Mouse (Mus musculus): ENCODE measurements at regions not wholly inside any gene's neighbourhood (a gene's known extent, or its start where the extent isn't known, plus 50 kb on each side); places are given as distances from the start of the nearest gene placed in this dataset.

DNA sequence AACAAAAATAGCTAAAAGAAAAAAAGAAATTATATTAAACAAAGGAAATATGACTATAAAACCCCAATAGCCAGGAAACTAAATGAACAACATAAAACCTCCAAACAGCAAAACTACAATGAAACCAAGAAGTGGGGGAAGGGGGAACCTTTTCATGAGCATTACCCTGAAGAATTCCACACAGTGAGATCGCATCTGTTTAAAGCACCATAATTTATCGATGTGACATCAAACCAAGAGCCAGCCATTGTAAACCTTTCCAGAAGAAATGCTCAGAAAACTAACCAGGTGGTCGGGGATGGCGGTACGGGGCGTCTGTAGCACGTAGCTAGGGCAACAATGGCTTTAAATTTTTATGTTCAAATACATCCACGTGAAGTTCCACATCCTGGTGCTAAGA, 214.8 kb upstream of the Spred2 start:
- no peak for DNase-seq (ENCODE audit: low read depth)
- TF ChIP-seq POLR2A (IDR thresholded peaks at IDR 0.05; ENCODE audit: borderline replicate concordance, extremely low read depth, insufficient read depth, insufficient read length, poor library complexity, severe bottlenecking) (no peak), CTCF (IDR thresholded peaks at IDR 0.05; ENCODE audit: borderline replicate concordance, extremely low read depth, insufficient read depth, insufficient read length) (no peak)

DNA sequence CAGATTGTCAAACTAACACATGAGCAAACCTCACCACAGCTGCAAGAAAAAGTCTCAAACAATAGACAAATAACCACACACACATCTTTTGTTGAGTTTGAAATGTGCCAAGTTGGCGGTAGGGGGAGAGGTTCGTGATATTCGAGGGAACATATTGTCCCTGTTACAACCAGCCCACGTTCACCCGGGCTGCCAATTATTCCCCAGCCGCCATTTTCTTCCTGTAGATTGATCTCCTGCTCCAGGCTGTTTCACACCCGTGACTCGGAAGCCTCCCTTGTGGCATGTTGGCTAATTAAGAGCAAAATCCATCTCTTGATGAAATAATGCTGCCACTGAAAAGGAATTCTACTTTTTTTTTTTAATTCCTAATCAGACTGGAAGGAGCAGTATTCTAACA, 211.1 kb upstream of the Spred2 start:
- TF ChIP-seq CTCF (IDR thresholded peaks at IDR 0.05; ENCODE audit: borderline replicate concordance, extremely low read depth, insufficient read depth, insufficient read length), result no peak
- TF ChIP-seq POLR2A (IDR thresholded peaks at IDR 0.05; ENCODE audit: borderline replicate concordance, extremely low read depth, insufficient read depth, insufficient read length, poor library complexity, severe bottlenecking), result no peak

DNA sequence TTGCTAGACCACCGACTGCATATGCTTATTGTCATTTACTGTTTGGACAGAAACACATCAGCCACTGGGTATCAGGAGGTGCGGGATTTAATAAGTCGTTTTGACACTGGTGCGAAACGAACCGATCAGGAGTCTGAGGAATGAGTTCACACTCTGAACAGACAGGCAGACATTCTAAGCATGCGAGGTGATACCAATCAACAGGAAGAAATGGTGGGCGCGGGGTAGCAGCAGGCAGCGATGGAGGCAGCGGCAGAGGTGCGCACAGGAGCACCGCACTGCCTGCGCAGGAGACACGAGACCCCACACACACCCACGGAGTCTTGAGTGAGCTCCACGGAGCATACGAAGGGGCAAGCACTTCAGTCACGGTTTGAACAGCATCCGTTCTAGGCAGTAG, 210.6 kb upstream of the Spred2 start:
- peak; percentile 69 for DNase-seq (ENCODE audit: low read depth)
- TF ChIP-seq POLR2A (IDR thresholded peaks at IDR 0.05; ENCODE audit: borderline replicate concordance, extremely low read depth, insufficient read depth, insufficient read length, poor library complexity, severe bottlenecking) (no peak), CTCF (IDR thresholded peaks at IDR 0.05; ENCODE audit: borderline replicate concordance, extremely low read depth, insufficient read depth, insufficient read length) (no peak)

More for the DNA sequence above, 211.1 kb upstream of the Spred2 start:
- peak; percentile 86 for DNase-seq (ENCODE audit: low read depth)

DNA sequence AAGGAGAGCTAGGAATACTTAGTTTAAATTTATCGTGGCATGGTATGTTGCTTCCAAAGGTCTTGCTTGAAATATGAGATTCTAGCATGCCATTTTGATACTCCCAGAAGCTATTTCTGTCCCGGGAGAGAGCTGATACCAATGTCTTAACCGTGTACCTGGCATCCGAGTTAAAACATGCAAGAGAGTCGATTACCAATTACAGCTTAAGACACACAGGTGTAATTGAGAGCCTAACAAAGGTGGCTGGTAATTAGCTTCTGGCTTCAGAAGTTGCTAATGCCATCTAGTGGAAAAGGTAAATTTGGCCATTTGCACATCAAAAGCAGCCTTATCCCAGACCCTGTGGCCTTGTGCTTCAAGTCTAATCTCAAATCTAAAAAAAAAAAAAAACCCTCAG, 210.0 kb upstream of the Spred2 start:
- TF ChIP-seq POLR2A (IDR thresholded peaks at IDR 0.05; ENCODE audit: borderline replicate concordance, extremely low read depth, insufficient read depth, insufficient read length, poor library complexity, severe bottlenecking) (no peak), CTCF (IDR thresholded peaks at IDR 0.05; ENCODE audit: borderline replicate concordance, extremely low read depth, insufficient read depth, insufficient read length) (no peak)
- DNase-seq (ENCODE audit: low read depth), result peak; percentile 65

DNA sequence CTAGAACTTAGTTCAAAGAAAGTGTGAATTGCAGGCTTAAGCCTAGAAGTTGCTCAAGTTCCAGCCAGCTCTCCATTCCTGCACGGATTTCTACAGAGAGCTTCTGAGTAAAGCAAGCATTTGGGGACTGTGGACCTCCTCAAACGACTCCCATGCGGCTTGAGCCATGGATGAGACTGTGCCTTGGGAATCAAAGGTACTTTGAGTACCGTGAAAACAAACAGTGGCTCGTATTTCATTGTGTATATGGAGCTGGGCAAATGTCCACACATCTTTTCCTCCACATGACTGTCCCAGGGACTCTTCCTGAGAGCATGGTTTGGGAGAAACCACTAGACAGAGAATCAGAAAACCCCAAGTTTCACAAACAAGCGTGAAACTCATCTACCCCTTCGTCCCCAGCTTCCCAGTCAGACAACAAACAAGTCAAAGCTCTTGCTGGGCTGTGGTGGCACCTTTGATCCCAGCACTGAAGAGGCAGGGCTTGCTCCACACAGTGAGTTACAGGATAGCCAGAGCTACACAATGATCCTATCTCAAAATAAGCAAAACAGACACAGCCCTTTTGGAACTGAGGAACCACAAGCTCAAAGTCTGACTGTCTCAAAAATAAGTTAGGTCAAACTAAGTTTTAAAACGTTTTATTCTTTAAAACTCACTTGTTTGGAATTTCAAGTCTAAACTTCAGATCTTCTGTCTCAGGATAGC, 209.1 kb upstream of the Spred2 start:
- DNase-seq (ENCODE audit: low read depth), result no peak
- TF ChIP-seq CTCF (IDR thresholded peaks at IDR 0.05; ENCODE audit: borderline replicate concordance, extremely low read depth, insufficient read depth, insufficient read length), result no peak
- TF ChIP-seq POLR2A (IDR thresholded peaks at IDR 0.05; ENCODE audit: borderline replicate concordance, extremely low read depth, insufficient read depth, insufficient read length, poor library complexity, severe bottlenecking), result no peak

DNA sequence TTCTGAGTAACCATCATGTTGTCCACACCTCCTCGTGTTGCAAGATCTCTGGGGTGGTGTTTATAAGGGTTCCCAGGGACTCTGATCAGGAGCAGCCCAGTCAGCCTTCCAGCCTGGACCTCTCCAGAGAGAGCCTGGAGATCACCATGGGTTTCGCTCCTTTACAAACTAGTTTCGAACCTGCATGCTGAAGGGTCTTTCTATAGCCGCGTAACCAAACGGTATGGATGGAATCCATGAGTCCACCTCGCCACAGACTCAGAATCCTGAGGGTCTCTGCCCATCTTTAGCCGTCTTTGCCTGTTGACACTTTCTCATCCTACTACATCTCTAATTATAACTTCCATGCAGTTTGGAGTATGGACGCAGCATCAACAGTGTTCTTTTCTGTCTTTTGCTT, 206.0 kb upstream of the Spred2 start:
- no peak for TF ChIP-seq CTCF (IDR thresholded peaks at IDR 0.05; ENCODE audit: borderline replicate concordance, extremely low read depth, insufficient read depth, insufficient read length)
- no peak for TF ChIP-seq POLR2A (IDR thresholded peaks at IDR 0.05; ENCODE audit: borderline replicate concordance, extremely low read depth, insufficient read depth, insufficient read length, poor library complexity, severe bottlenecking)
- no peak for DNase-seq (ENCODE audit: low read depth)

DNA sequence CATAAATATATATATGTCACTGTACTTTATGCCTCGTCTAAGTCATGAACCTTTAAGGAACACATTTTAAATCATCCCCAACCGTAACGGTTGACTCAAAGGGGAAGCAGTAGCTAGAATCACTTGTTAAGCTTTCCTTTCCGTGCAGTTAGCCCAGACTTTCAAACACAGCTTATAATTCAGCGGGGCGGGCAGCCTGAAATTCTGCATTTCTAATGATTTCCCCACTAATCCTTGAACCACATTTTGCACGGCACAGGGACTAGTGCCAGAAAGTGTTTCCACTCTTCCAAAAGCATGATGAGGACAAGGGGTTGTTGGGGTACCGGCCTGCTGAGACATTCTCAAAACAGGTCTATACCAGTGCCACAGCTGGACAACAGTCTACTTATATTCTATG, 195.1 kb upstream of the Spred2 start:
- DNase-seq (ENCODE audit: low read depth), result no peak
- no peak for TF ChIP-seq POLR2A (IDR thresholded peaks at IDR 0.05; ENCODE audit: borderline replicate concordance, extremely low read depth, insufficient read depth, insufficient read length, poor library complexity, severe bottlenecking)
- no peak for TF ChIP-seq CTCF (IDR thresholded peaks at IDR 0.05; ENCODE audit: borderline replicate concordance, extremely low read depth, insufficient read depth, insufficient read length)

DNA sequence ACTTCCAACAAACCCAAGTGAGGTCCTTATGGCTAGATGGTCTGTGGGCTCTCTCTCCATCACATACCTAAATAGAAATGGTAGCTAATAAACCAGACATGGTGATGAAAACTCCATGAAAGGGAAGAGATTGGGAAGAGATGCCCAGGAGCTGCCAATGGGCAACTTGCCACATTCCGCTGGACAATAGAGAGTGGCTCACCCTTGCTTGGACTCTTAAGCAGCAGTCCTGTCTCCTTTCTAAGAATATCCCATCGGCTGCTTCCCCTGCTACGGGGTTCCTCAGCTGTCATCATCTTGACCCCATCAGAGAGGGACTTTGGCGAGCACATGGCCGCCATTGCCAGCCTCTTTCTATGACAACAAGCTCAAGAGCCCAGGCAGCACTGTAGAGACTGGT, 193.4 kb upstream of the Spred2 start:
- DNase-seq (ENCODE audit: low read depth), result no peak
- TF ChIP-seq POLR2A (IDR thresholded peaks at IDR 0.05; ENCODE audit: borderline replicate concordance, extremely low read depth, insufficient read depth, insufficient read length, poor library complexity, severe bottlenecking) (no peak), CTCF (IDR thresholded peaks at IDR 0.05; ENCODE audit: borderline replicate concordance, extremely low read depth, insufficient read depth, insufficient read length) (no peak)

DNA sequence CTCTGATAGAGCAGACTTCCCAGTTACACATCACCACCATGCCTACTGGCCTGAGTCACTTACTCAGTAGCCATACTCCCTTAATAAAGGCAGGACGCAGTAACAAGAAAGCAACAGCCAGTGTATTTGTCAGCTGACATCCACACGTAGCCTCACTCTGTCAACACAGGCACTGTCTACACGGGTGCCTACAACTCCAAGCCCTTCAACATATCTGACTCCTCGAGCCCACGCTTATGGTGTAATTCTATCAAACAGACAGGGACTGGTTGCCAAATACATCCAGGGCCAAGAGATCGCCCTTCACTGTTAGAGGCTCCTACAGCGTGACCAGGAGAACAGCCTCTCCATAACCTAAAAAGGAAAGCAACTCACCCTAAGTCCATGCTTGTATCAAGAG, 188.1 kb upstream of the Spred2 start:
- DNase-seq (ENCODE audit: low read depth), result no peak
- TF ChIP-seq CTCF (IDR thresholded peaks at IDR 0.05; ENCODE audit: borderline replicate concordance, extremely low read depth, insufficient read depth, insufficient read length) (no peak), POLR2A (IDR thresholded peaks at IDR 0.05; ENCODE audit: borderline replicate concordance, extremely low read depth, insufficient read depth, insufficient read length, poor library complexity, severe bottlenecking) (no peak)

DNA sequence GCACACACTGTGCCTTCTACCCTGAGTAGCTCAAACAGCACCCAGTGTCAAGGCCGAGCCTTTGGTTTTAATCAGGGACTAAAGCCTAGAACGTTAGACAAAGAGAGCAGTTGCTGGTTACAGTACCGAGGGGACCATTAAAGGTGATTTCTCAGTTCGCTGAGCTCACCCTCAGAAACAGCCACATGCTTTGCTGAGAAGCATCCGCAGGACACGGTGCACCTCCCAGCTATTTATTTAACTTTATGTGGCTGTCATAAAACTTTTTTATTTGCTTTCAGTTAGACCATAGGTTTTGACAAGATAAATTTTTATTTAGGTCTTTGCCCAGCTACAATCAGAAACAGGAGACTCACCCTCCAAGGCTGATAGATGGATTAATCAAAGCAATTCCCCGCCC, 187.2 kb upstream of the Spred2 start:
- DNase-seq (ENCODE audit: low read depth), result no peak
- TF ChIP-seq POLR2A (IDR thresholded peaks at IDR 0.05; ENCODE audit: borderline replicate concordance, extremely low read depth, insufficient read depth, insufficient read length, poor library complexity, severe bottlenecking), result no peak
- no peak for TF ChIP-seq CTCF (IDR thresholded peaks at IDR 0.05; ENCODE audit: borderline replicate concordance, extremely low read depth, insufficient read depth, insufficient read length)

DNA sequence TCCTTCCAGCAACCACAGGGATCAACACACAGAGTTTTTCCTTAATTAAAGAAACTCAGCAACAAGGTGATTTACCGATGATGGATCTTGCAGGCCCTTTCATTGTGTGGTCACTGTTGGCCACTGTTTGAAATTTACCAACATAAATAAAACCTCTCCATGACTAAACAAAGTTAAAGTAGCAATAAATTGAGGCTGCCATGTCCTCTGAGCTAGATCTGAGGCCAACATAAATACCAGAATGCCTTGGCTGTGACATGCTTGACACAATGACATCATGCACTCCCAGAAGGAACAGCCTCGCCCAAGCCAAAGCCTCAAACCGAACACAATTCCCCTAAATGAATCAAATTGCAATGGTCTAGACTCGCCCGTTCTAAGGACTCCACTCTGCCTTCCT, 186.8 kb upstream of the Spred2 start:
- no peak for TF ChIP-seq CTCF (IDR thresholded peaks at IDR 0.05; ENCODE audit: borderline replicate concordance, extremely low read depth, insufficient read depth, insufficient read length)
- no peak for TF ChIP-seq POLR2A (IDR thresholded peaks at IDR 0.05; ENCODE audit: borderline replicate concordance, extremely low read depth, insufficient read depth, insufficient read length, poor library complexity, severe bottlenecking)

DNA sequence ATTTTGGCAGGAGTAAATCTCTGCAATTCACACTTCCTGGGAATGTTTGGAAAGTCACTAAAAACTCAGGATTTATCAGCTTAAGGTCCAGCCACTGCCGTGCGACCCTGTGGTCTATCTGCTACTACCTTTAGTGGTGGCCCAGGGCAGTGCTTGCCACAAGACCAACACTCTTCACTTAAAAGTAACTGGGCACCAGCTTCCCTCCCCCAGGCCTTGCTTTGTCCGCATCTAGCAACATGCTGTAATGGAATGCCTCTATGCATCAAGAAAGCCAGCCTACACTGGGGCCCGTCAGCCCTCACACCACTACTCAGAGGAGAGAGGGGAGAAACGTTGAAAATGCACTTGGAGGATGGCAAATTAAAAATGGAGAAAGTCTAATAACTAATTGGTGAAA, 186.4 kb upstream of the Spred2 start:
- TF ChIP-seq CTCF (IDR thresholded peaks at IDR 0.05; ENCODE audit: borderline replicate concordance, extremely low read depth, insufficient read depth, insufficient read length) (no peak), POLR2A (IDR thresholded peaks at IDR 0.05; ENCODE audit: borderline replicate concordance, extremely low read depth, insufficient read depth, insufficient read length, poor library complexity, severe bottlenecking) (no peak)

More for the DNA sequence above, 186.8 kb upstream of the Spred2 start:
- no peak for DNase-seq (ENCODE audit: low read depth)

More for the DNA sequence above, 186.4 kb upstream of the Spred2 start:
- no peak for DNase-seq (ENCODE audit: low read depth)

Measured in brain, embryonic 14.5 days (tissue).